Mouse (Mus musculus) gastrocnemius, adult 8-10 months (tissue): ENCODE measurements around the gene Hdac11. TPM values are rescaled to one million over a fixed set of nuclear protein-coding genes. Genes with fewer than 3 reads are reported as not detected.

ENCODE experiments used
- DNase-seq, 2 experiments: peaks; one replicate each; pipeline ENCODE4 v3.0.0; 2022; ENCODE audit warnings: low spot score in 2 of 2
- total RNA-seq, 4 experiments: library from RNA; stranded (reverse); gene quantifications; 2 replicates each; pipeline ENCODE4 v1.2.4; 2022

Hdac11 gene
- total RNA-seq, 4 experiments from 2014 or later, result 7.0 to 9.6 (median 8.6) TPM

DNA sequence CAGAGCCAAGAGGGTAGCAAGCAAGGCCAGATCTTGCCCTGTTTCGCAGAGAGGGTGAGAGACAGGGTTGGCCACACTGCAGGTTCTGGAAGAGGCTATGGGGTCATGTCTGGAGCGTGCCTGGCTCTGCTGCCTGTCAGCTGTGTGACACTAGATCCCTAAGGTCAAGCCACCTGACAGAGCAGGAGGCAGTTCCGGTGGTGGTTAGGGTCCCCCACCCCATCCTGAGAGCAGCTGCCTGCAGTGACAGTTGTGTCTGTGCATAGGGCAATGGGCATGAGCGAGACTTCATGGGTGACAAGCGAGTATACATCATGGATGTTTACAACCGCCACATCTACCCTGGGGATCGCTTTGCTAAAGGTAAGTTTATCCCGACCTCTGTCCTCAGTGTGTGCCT is 12.7 kb downstream of the Hdac11 start:
- DNase-seq, result no peak

DNA sequence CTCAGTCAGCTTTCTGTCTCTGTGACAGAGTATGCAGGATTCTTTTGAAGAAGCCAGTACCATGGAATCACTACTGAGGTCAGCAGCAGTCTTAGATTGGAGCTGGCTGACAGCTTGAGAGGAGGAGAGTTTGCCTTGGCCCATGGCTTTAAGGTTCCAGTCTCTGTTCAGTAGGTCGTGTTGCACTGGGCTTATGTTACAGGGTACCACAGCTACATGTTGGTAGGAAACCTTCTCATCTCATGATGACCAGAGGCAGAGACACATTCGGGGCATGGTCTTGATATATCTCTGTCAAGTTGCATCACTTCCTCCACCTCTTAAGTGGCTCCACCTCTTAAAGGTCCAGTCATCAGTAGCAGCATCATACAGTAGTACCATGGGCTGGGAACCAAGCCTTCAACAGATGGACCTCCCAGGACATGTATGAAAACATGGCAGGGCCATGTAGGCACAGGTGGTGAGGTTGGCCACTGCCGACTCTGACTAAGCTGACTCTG is 15.0 kb downstream of the Hdac11 start:
- no peak for DNase-seq

DNA sequence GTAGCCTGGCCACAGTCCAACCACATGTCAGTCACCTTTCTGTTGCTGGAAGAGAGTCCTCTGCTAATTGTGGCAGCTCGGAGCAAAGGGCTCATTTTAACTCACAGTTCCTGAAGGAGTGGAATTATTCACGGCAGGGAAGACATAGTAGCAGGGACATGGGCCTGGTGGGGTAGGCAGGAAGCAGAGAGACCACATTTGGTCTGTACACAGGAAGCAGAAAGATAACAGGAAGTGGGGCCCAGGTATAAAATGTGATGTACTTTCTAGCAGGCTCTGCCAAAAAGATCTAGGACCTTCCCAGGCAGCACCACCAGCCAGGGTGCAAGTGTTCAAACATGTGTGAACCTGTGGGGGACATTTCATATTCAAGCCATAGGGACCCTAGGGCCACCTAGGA is 15.9 kb downstream of the Hdac11 start:
- DNase-seq, result no peak

DNA sequence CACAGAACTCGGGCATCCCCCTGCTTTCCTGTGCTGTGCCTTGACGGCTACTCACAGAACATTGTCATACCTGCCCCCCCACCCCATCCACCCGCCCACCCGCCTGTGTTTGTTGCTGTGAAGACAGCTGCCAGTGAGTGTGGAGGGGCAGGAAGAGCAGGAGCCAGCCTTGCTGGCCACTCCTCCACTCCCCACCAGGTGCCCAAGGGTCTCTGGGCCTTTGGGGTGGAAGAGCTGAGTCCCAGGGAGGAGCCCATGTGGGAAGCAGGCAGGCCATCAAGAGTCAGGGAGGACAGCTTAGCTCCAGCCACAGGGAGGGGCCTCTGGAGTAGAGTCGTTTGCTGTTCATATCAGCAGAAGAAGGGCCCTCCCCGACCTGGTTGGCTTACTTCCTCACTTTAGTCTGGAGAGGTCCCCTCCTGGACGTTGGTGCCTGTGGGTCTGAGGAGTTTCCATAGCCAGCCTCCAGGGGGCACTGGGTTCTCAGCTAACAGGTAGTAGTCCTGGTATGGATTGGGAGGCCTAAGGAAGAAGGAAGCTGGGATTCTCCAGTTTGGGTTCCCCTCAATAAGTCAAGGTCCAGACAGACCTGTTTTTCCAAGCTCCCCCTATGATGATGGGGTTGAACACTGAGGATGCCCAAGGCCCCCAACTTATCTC is 16.9 kb downstream of the Hdac11 start:
- peak in 1 of 2 experiments; percentile 49 for DNase-seq

DNA sequence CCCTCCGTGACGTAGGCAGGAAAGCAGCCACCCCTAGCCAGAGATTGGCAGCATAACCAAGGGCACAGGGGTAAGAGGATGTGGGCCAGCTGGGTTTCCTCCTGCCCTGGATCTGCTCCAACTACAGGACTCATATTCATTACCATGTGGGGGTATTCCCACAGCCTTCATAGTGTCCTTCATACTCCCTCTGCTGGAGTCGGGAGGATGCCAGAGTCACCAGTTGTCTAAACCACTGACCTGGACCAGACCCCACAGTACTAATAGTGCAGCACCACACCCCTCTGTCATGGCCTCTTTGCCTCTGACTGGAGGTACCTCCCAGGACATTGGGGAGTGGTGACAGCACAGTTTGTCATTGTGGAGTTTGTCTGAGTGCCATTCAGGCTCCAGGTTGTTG is 17.7 kb downstream of the Hdac11 start:
- no peak for DNase-seq

DNA sequence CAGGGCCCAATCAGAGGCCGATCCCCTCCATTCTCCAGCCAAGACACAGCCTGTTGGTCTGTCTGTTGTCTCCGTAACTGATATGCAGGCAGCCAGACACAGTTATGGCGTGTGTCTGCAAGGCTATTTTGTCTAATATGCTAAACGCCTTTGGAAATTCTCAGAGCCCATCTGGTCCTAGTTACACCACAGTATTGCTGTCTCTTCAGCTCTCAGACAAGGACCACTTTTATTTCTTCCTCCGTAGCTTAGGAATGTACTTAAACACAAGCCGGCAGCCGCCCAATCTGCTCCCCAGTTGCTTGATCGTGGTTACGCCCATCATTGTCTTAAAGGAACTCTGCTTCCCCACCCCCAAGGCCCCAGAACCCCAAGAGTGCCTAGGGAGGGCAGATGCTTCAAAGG is 24.3 kb downstream of the Hdac11 start:
- DNase-seq, result peak in 1 of 2 experiments; percentile 33

DNA sequence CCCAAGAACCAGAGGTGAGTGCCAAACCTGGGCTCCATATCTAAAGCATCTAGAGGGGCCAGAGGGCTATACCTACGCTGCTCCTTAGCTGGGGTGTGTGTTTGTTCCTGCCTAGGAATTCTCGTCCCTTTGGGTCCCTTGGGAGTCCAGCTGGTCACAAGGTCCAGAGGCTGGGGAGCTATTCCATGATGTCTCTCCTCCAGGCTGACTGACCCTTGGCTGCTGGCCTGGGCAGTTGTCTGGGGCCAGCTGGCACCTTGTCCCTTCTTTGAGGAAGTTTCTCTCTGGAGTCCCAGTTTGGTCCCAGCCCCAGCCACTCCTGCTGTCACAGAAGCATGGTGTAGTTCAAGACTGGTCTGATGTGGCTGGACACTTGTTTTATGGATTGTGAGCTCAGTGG is 24.9 kb downstream of the Hdac11 start:
- DNase-seq, result peak; percentile 88 to 93

DNA sequence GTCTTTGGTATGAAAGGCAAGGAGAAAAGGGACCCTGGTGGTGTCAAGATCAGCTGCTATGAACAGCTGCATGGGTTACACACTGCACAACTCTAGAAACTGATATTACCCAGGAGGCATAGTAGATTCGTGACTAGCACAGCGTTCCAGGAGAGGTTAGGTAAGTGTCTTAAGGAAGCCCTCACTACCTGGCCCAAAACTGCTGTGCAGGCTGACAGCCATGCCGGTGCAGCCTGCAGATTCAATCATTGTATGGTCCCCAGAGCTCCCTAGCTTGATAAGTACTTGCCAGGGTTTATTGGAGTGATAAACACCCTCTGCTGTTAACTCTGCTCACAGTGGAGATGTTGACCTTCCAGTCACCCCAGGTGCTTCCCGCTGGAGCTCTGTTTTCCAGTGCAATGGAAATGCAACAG is 25.6 kb downstream of the Hdac11 start:
- no peak for DNase-seq

DNA sequence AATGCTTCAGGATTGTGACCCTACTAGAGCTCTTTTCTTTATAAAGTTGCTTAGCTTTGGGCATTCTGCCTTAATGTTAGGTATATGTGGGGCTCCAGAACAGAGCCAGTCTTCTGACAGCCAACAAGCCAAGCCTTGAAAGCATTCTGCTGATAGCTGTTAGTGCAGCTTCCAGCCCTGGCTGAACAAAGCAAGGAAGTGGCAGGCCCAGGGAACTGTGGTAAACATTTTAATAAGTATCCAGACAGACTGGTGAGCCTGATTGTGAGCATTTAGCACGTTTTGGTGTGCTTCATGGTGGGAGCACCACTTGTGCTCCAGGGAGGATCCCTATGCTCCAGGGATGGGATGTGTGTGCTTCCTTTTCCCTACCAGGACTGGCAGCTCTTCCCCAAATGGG is 26.6 kb downstream of the Hdac11 start:
- DNase-seq, result no peak

DNA sequence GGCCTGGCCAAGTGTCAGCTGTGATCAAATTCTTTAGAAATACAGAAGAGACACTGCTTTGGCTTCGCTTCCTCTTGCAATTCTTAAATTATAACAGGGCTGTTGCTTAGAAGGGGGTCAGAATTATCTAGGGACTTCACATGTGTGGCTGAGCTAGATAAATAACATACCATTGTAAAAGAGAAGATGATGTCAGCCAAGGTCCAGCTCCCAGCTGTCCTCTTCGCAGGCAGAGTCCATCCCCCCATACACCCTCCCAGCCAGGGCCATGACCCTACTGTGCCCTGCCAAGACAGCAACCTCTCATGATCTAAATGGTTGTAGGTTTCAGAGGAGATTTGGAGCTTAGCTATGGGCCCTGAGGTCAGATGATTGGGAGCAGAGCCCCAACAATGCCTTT is 27.5 kb downstream of the Hdac11 start:
- DNase-seq, result peak in 1 of 2 experiments; percentile 51

DNA sequence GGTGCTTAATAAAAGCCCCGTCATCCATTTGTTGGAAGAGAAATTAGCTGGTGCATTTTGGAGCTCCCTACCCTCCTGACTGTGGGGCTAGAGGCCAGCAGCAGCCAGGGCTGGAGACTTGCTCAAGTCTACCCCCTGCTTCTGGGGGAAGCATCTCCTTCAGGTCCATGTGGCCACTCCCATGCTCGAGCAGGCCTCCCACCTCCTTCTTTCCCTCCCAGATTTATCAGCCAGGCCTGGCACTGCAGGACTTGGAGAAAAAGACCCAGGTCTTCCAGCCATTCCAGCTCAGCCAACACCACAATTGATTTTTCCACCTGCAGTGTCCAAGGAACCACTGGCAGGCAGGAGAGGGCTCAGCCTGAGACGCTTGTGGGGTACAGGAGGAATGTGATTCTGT is 28.3 kb downstream of the Hdac11 start:
- DNase-seq, result peak in 1 of 2 experiments; percentile 23

DNA sequence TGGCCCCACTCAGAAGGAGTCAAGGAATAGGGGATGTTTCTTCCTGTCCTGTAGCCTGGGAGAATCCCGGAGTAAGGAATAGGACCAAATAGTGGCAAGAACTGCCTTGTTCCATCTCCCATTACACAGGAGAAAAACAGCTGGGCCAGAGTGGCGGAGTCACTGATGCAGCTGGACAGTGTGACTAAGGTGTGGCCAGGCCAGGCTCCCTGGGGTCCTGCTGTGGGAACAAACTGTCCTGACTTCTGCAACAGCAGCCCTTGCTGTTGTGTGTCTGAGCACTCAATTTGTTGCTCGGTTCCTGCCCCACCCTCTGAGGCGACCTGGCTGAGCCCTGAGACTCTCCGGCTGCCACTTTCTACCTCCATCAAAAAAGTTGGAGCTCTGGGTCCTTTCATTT is 29.0 kb downstream of the Hdac11 start:
- peak; percentile 74 to 77 for DNase-seq

DNA sequence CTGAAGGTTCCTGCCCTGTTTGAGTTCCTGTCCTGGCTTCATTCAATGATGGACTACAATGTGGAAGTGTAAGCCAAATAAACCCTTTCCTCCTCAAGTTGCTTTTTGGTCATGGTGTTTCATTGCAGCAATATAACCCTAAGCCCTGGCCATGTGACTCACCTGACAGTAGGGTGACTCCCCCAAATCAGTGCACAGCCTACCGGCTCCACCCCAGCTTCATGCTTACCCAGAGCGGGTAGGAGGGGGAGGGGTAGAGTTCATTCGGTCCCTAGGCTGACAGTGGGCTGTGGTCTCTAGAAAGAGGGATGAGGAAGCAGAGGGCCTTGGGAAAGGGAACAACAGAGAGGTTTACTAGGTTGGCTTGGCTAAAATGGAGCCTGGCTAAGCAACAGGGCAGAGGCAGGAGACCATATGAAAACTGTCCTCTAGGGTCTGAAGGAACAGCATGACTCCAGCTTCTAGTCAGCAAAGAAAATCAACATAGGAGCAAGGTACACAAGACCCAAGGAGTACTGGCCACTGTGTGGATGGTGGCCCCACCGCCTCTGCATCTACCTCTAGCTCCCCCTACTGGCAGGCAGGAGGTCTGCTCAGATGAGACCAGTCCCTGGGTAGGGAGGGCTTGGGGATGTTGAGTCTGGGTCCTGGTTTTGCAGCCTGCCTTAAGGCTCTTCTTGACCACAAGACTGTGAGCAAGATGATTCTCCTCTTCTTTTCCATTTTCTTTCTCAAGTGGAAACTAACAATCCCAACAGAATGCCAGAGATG is 29.9 kb downstream of the Hdac11 start:
- no peak for DNase-seq

DNA sequence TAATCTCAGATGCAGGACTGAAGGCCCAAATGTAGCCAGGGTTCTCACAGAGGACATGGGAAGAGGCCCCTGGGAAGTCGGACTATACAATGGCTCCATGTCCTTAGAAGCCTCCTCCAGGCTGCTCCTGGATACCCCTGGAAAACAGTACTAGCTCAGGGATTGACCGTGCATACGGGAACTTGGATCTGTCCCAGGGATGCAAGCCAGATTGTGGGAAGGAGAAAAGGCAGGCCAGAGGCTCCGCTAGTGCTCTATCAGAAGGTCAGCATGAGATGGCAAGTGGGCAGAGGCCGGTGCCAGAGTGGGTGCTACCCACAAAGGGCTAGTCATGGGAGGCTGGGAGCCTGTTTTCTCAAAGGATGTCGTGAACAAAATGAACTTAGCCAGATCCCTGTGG is 30.5 kb downstream of the Hdac11 start:
- no peak for DNase-seq

DNA sequence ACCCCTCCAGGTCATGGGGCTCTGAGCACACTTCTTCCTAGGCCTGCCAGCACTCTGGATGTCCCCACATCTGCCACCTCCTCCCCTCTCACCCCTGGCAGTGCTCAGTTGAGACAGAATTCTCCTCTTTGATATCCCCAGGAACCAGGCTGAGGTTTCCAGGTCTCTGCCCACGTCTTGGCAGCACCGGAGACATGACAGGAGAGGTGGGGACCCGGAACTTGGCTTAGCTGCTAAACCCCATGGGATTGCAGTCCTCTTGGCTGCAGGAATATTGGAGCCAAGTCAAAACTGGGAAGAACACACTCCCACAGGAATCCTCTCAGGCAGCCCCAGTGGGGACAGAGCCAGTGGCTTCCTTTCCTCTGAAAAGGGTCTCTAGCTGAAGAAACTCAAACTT is 31.4 kb downstream of the Hdac11 start:
- DNase-seq, result no peak

DNA sequence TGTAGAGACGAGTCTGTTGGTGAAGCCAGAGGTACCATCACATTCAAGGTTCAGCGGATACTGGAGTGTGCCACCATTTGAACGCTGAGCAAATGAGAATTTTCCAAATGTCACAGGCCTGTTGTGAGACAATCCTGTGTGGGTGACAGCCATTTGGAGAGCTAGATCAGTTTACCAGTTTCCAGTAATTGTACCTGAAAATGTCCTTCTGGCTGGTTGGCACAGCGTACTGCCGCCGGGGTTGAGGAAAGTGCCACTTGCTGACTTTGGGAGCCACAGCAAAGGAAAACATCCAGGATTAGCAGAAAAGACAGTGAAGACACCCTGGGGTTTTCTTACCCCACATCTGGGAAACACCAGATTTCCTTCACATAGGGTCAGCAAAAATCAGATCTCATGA is 33.5 kb downstream of the Hdac11 start:
- no peak for DNase-seq

DNA sequence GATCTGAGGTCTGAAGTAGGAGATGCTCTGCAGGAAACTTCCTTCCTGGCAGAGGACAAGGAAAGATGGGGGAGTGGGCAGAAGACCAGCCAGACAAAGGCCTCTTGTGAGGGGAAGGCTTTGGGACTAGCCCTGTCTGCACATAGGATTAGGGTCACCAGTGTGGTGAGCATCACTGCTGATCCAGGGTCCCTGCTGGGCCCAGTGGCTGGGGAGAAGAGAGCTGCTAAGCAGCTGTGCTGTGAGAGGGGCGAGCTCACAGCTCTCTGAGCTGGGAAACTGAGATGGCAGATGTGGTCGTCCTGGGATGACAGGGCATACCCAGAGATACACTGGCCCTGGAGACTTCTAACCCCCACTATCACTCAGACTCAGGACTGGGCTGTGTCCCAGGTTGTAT is 35.0 kb downstream of the Hdac11 start:
- no peak for DNase-seq

DNA sequence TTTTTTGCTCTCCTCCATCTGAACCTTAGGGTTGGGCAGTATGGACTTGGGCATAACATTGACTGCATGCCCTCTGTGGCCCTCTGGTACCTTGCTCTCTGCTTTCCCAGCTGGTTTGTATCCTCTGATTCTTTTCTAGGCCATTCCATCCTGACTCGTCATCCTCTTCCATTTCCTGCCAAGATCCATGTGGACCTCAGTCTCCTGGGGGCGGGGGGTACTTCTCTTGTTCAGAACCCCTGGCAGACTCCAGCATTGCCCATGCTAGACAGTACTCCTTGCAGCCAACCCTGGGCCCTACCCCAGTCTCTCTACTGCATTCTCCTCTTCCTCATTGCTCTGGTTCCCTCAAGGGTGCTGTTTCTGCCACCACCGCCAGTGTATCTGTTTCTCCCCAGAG is 36.0 kb downstream of the Hdac11 start:
- DNase-seq, result no peak

DNA sequence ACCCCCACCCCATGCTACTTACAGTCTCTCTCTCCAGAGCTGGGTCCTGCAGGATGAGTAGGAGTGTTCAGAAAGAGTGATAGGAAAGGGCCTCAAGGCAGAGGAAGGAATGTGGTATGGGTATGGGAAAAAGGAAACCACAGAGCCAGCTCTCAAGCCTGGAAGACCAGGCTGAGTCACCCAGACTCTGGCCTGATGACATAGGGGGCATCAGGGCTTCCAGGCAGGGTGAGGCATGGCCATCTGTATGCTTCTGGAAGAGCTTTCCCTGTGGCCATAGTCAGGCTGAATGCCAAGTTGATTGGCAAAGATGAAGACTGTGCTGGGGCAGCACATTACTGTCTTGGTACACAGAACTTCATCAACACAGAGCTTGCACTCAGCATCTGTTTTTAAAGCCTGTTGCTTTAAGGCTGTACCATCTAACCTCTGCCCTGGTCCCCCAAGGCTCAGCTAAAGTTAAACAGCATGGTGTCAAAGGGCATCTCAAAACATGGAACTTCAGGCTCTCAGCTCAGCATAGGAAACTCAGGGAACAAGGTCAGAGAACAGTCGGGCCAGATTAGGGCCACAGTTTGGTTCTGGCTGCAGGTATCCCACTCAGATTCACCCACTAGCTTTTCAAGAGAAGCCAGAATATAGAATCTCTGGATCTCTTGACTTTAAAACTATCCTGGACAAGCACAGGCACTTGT is 36.5 kb downstream of the Hdac11 start:
- no peak for DNase-seq

DNA sequence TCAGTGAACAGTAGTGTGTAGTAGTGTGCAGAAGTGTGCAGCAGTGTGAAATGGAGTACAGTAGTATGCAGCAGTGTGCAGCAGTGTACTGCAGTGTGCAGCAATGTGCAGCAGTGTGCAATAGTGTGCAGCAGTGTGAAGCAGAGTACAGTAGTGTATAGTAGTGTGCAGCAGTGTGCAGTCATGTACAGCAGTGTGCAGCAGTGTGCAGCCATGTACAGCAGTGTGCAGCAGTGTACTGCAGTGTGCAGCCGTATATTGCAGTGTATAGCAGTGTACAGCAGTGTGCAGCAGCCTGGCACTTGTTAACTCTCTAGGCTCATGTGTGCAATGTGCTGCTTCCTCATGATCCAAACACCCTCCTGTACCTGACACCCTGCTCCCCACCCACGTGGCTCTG is 42.0 kb downstream of the Hdac11 start:
- DNase-seq, result no peak

DNA sequence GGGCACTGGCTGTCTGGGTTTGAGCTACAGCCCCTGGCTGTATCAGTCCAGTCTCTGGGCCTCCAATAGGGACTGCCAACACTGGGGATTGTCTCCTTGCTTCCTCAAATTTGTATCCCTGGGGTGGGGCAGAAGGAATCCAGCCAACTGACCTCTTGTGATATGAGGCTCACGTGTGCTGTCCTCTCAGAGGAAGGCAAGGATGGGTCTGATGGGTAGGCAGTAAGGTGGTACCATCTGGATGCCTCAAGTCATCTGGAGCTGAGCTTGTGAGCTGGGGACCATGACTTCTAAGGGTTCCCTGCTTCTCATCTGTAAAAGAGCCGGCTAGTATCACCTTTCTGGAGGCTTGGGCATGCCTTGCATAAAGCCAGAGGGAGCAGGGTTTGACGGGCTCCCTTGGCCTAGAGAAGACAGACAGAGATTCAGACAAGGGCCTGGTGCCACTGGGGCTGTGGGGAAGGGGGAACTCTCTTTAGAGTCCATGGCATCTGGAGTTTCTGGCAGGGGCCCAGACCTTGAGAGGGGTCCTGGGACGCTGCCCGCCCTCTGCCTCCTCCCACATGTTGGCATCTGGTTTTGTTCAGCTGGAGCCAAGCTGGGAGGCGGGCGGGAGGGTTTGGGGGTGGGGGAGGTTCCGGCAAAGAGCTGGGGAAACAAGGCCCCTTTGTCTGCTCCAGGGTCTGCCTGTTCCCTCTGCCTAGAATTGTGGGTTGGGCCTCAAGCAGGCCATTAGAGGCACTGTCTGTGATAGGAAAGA is 44.1 kb downstream of the Hdac11 start:
- no peak for DNase-seq
